Mouse (Mus musculus) heart, postnatal 0 days (tissue): ENCODE data around the gene Lif.

Experiments used
- CTCF ChIP-seq: IDR thresholded peaks from 2 replicates; pipeline ENCODE4 v1.5.1; 2016; ENCODE audit warnings: antibody characterized with exemption, control low read depth, low read depth
- EP300 ChIP-seq: IDR thresholded peaks from 2 replicates; pipeline ENCODE4 v1.6.1; 2016; ENCODE audit warnings: antibody characterized with exemption, low read depth

DNA sequence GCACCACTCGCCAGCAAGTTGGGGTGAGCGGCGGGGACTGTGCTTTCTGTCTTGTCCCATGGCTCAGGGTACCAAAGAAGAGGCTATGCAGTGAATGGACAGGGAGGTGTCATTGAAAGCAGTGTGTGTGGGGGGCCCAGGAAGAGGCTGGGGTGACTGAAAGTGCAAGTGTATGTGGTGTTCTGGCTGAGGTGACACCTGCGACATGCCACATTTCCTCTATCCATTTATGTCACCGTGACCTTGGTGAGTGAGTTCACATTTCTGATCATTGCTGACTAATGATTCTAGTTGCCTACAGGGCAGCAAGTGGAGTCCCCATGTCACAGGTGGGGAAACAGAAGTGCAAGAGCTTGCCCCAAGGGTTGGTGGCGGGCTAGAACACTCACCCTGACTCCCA, 11.1 kb downstream of the Lif start:
- no peak for TF ChIP-seq CTCF
- no peak for TF ChIP-seq EP300
